Mouse (Mus musculus) forebrain, embryonic 15.5 days (tissue): ENCODE results near the gene Tmem235. TPM values are rescaled to one million over a fixed set of nuclear protein-coding genes. Genes with fewer than 3 reads are reported as not detected.
A peak's percentile ranks its signal among the peaks of the same experiment; 100 is the strongest.

Experiments used
- ATAC-seq: fragments of 200-750 bp; cut with Nextera tagmentation; replicated peaks from 2 replicates; pipeline ENCODE4 v1.8.0; 2017; ENCODE audit warnings: mild to moderate bottlenecking, moderate TSS enrichment, moderate library complexity
- H3K27ac ChIP-seq: fragments of 300-500 bp; sonication (generic); replicated peaks from 2 replicates; pipeline ENCODE4 v1.5.1; 2015; ENCODE audit warnings: mild to moderate bottlenecking, inconsistent platforms
- H3K27me3 ChIP-seq: fragments of 300-500 bp; sonication (generic); 2 replicates; pipeline ENCODE4 v1.6.1; 2015; ENCODE audit warnings: inconsistent platforms
- H3K36me3 ChIP-seq: fragments of 300-500 bp; sonication (generic); 2 replicates; pipeline ENCODE4 v1.6.1; 2015; ENCODE audit warnings: mild to moderate bottlenecking, inconsistent platforms
- H3K4me1 ChIP-seq: fragments of 300-500 bp; sonication (generic); 2 replicates; pipeline ENCODE4 v1.6.1; 2015; ENCODE audit warnings: inconsistent platforms
- H3K4me2 ChIP-seq: fragments of 300-500 bp; sonication (generic); replicated peaks from 2 replicates; pipeline ENCODE4 v1.6.1; 2015; ENCODE audit warnings: mild to moderate bottlenecking, inconsistent platforms
- H3K4me3 ChIP-seq: fragments of 300-500 bp; sonication (generic); 2 replicates; pipeline ENCODE4 v1.5.1; 2015; ENCODE audit warnings: mild to moderate bottlenecking, inconsistent platforms
- H3K9ac ChIP-seq: fragments of 300-500 bp; sonication (generic); replicated peaks from 2 replicates; pipeline ENCODE4 v1.6.1; 2015; ENCODE audit warnings: mild to moderate bottlenecking, inconsistent platforms
- H3K9me3 ChIP-seq: fragments of 300-500 bp; sonication (generic); 2 replicates; pipeline ENCODE4 v1.6.1; 2016; ENCODE audit warnings: inconsistent platforms
- WGBS: fragments of 180-500 bp; shearing (Covaris S2); methylation state at CpG from one replicate; pipeline ENCODE4 v1.1.7; 2015; ENCODE audit warnings: mixed read lengths; 5-methylcytosine and 5-hydroxymethylcytosine counted together
- polyA plus RNA-seq: library from polyadenylated mRNA; unstranded; fragments of >200 nt; fragmentation: Nextera tagmentation; extraction: Ambion mirVana; gene quantifications from 2 replicates; pipeline ENCODE4 v1.2.1, GENCODE M21; 2015

Tmem235 gene
- polyA plus RNA-seq, 1 experiment from 2014 or later: not detected

DNA sequence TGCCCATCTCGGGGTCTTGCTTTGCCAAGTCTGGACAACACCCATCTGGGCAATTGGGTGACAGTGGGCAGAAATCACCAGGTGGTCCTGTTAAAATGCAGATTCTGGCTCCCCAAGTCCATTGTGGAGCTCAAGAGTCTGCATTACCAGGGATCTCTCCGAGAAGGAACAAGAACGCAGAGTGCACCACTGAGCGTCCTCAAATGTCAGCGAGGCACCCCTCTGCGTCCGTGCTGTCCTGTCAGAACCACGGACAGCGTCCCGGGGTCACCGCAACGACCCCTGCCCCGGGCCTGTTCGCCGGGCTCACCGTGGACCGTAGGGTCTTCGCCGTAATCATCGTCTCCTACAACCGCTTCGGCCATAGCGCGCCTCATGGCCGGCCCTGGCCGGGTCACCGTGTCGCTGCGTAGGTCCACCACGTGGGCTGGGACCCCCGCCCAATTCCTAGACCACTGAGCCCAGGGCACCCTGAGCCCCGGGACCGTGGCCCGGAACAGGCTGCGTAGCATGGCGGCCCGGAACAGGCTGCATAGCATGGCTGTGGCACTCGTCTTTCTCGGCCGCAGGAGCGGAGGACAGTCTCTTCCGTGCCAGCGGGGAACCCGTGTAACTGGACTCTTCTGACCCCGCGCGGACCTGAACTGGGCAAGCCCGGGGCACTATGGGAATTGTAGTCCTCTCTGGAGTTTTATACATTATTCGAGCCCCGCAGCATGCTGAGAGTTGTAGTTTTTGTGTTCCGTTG lies 12.5 kb downstream of the Tmem235 start, which contains the start of gene Tha1:
TSS of gene Tha1 (minus strand) at position 621 of the 748 bp plus-strand sequence.
- Histone ChIP-seq H3K36me3 (no peaks in the 10 kb centered on the region), H3K4me2 (peak within 1 kb of the TSS; percentile 84), H3K4me1 (peaks cover 24% of the 10 kb centered on the region), H3K9me3 (no peaks in the 10 kb centered on the region), H3K27me3 (no peaks in the 10 kb centered on the region), H3K27ac (no peak within 1 kb of the TSS), H3K9ac (peak within 1 kb of the TSS; percentile 72), H3K4me3 (peak within 1 kb of the TSS; percentile 78)
- 1% methylated on average over 51 of the region's 51 CpGs for WGBS
- peak; percentile 75 for ATAC-seq

GRCm38 (mm10) chr11:117874419-117874818 lies 13.9 kb downstream of the Tmem235 start:
- Histone ChIP-seq H3K4me1 (peaks cover 36% of the 10 kb centered on the region), H3K27ac (no peak overlapping the region), H3K36me3 (no peaks in the 10 kb centered on the region), H3K9ac (no peak overlapping the region), H3K27me3 (no peaks in the 10 kb centered on the region), H3K9me3 (no peaks in the 10 kb centered on the region), H3K4me3 (no peak overlapping the region), H3K4me2 (no peak overlapping the region)
- ATAC-seq: no peak
- WGBS: 50% methylated on average over 4 of the region's 4 CpGs

DNA sequence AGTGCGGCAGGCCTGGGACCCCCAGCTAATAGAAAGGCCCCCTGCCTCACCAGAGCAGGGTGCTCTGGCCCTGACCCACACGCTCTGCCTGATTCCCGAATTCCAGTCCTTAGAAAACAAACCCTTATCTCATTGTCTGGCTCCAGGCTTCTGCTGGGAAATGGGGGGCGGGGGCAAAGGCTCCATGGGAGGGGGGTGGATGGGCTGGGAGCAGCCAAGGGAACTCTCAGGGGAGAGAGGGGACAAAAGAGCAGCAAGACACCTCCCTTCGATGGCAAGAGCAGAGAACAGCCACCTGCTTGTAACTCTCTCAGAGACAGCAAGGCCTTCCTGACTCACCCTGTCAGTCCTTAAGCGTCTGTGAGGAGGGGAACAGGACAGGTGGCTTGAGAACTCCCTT lies 15.1 kb downstream of the Tmem235 start:
- Histone ChIP-seq H3K27ac (no peak overlapping the region), H3K4me2 (no peak overlapping the region), H3K4me3 (no peak overlapping the region), H3K9me3 (no peaks in the 10 kb centered on the region), H3K9ac (no peak overlapping the region), H3K36me3 (no peaks in the 10 kb centered on the region), H3K27me3 (no peaks in the 10 kb centered on the region), H3K4me1 (peaks cover 33% of the 10 kb centered on the region)
- WGBS: 25% methylated on average over 6 of the region's 6 CpGs
- no peak for ATAC-seq

DNA sequence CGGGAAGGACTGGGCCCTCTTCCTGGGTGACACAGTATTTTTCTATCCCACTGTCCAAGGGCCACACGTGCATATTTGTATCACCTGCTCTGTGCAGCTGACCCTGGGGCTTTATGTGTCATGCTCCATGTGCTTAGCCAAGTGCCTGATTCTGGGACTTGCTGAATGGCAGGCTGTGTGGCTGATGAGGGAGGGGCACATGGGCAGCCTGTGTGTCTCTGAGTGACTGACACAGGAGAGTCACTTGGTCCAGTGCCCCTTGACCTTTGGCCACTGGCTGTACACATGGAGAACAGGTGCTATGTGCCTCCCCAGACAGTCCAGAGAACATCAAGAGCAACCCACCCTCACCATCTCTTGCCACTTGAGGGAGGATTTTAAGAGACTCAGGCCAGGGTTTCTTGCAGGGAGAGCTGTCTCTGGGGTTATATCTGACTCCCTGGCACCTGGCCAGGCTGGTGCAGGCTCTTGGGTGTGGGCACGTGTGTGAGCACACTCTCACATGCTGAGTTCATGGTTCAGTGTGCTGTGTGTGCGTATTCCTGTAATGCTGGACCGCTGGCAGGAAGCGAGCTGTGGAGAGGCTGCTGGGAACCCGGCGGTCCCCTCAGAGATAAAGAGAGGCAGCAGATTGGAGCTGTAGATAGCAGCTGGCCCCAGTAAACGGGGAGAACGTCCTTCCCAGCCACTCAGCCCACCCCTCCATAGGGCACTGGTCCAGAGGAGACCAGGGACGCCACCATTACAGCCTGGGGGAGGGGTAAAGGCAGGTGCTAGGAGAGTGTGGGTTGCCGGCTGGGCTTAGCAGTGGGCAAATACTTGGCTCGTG lies 17.6 kb downstream of the Tmem235 start:
- H3K27me3 ChIP-seq: 0 out of 2 replicates have a peak, but pooled peaks cover 3% of the 10 kb centered on the region
- H3K9ac ChIP-seq: no peak overlapping the region
- H3K4me3 ChIP-seq: no peak overlapping the region
- peak overlapping the region; percentile 42 for H3K27ac ChIP-seq
- no peaks in the 10 kb centered on the region for H3K36me3 ChIP-seq
- ATAC-seq: peak; percentile 56
- H3K9me3 ChIP-seq: no peaks in the 10 kb centered on the region
- H3K4me2 ChIP-seq: peak overlapping the region; percentile 12
- H3K4me1 ChIP-seq: peaks cover 27% of the 10 kb centered on the region
- WGBS: 22% methylated on average over 13 of the region's 13 CpGs

- no peaks in the 10 kb centered on the region for H3K36me3 ChIP-seq
- H3K27me3 ChIP-seq: 0 out of 2 replicates have a peak, but pooled peaks cover 3% of the 10 kb centered on the region
- no peaks in the 10 kb centered on the region for H3K9me3 ChIP-seq
- H3K4me2 ChIP-seq: peak overlapping the region; percentile 12; the same call in 1 of the 2 replicates
- peaks cover 21% of the 10 kb centered on the region for H3K4me1 ChIP-seq
- ATAC-seq: peak; percentile 44
- peak overlapping the region; percentile 42 for H3K27ac ChIP-seq
- WGBS: 9% methylated on average over 8 of the region's 8 CpGs
- H3K9ac ChIP-seq: no peak overlapping the region
- no peak overlapping the region for H3K4me3 ChIP-seq
These were observed 18.3 kb downstream of the Tmem235 start for GRCm38 (mm10) chr11:117878892-117879291.

GRCm38 (mm10) chr11:117879676-117880075 lies 19.1 kb downstream of the Tmem235 start:
- Histone ChIP-seq H3K9ac (no peak overlapping the region), H3K4me2 (no peak overlapping the region), H3K36me3 (no peaks in the 10 kb centered on the region), H3K4me1 (peaks cover 21% of the 10 kb centered on the region), H3K4me3 (no peak overlapping the region), H3K9me3 (no peaks in the 10 kb centered on the region), H3K27me3 (0 out of 2 replicates have a peak, but pooled peaks cover 3% of the 10 kb centered on the region), H3K27ac (no peak overlapping the region)
- no peak for ATAC-seq
- WGBS: 76% methylated on average over 6 of the region's 6 CpGs

DNA sequence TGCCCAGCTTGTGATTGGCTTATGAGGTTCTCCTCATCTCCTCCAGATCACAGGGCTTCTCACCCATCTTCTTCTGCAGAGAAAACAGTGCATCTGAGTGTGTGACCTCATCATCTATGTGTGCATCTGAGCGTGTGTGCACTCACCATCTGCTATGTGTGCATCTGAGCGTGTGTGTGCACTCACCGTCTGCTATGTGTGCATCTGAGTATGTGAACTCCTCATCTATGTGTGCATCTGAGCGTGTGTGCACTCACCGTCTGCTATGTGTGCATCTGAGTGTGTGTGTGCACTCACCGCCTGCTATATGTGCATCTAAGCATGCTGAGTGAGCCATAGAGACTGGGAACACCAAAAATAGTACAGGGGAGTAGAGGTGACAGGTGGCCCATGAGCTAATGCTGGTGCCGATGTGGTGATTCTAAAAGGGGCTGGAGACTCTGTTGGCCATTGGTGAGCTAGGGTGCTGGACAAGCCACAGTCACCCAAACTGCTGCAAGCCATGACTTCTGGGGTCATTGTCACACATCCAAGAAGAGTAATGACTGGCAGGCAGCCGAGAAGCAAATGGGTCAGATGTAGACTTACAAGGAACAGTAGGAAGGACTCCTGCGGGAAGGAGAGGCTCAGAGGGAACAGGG lies 19.9 kb downstream of the Tmem235 start:
- Histone ChIP-seq H3K4me1 (peaks cover 21% of the 10 kb centered on the region), H3K4me2 (no peak overlapping the region), H3K27ac (no peak overlapping the region), H3K4me3 (no peak overlapping the region), H3K36me3 (no peaks in the 10 kb centered on the region), H3K9ac (no peak overlapping the region), H3K27me3 (0 out of 2 replicates have a peak, but pooled peaks cover 3% of the 10 kb centered on the region), H3K9me3 (no peaks in the 10 kb centered on the region)
- no peak for ATAC-seq
- 89% methylated on average over 9 of the region's 9 CpGs for WGBS

DNA sequence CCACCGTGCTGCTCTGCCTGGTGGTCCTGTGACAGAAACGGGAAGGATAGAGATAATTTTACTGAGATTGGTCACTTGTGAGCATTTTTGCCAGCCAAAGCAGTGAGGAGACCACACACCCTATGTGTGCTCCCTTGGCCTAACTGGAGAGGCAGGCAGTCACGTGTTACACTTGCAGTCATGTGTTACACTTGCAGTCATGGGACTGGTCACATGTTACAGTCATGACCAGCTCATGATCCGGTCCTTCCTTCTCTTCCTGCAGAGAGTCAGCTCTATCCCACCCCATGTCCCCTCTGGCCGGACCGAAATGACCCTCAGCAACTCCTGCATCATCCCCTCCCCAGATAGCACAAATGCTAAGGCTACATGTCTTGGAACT lies 20.4 kb downstream of the Tmem235 start:
- Histone ChIP-seq H3K36me3 (no peaks in the 10 kb centered on the region), H3K27me3 (peaks cover 6% of the 10 kb centered on the region; the same call in 1 of the 2 replicates), H3K4me1 (peaks cover 21% of the 10 kb centered on the region), H3K4me2 (no peak overlapping the region), H3K4me3 (no peak overlapping the region), H3K9me3 (no peaks in the 10 kb centered on the region), H3K9ac (no peak overlapping the region), H3K27ac (no peak overlapping the region)
- no peak for ATAC-seq
- WGBS: 83% methylated on average over 6 of the region's 6 CpGs

DNA sequence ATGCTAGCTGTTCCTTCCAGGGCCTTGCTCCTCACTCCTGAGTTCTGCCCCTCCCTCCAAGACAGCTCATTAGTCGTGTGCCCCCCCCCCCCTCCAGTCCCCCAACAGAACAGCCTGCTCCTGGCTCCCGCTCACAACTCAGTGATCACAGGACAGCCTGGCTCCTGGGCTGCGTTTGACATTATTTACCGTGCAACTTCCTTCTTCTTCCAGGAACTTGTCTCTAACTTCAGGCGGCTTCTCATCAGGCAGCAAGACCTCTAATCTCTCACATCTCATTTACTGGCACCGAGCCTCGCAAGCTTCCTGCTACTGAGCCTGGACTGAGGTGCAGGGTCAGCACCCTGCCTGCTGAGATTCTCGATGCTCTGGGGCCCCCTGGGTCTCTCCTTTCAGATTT lies 21.2 kb downstream of the Tmem235 start:
- ATAC-seq: no peak
- no peak overlapping the region for H3K4me3 ChIP-seq
- no peak overlapping the region for H3K4me2 ChIP-seq
- 12% methylated on average over 8 of the region's 8 CpGs for WGBS
- H3K36me3 ChIP-seq: no peaks in the 10 kb centered on the region
- H3K9me3 ChIP-seq: no peaks in the 10 kb centered on the region
- no peak overlapping the region for H3K27ac ChIP-seq
- no peak overlapping the region for H3K9ac ChIP-seq
- peaks cover 8% of the 10 kb centered on the region; the same call in 1 of the 2 replicates for H3K27me3 ChIP-seq
- H3K4me1 ChIP-seq: peaks cover 21% of the 10 kb centered on the region

DNA sequence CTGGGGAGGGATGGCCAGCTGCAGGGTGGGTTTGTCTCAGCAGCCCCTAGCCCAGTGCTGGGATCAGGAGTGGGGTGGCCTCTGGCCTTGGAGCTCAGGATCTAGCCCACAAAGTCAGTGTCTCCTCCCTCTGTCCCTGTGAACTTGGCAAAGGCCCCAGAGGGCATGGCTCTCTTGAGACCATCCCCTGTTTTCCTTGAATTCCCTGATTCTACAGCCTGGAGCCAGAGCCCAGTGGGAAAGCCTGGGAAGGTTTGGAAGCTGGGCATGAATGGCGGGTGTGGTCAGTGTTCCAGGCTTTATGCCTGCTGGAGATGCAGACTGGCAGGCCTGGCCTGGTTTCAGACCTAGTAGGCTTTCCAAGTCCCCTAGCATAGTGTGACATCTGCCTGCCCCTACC lies 21.7 kb downstream of the Tmem235 start:
- no peaks in the 10 kb centered on the region for H3K36me3 ChIP-seq
- no peaks in the 10 kb centered on the region for H3K9me3 ChIP-seq
- H3K27me3 ChIP-seq: peaks cover 8% of the 10 kb centered on the region; the same call in 1 of the 2 replicates
- H3K9ac ChIP-seq: no peak overlapping the region
- no peak overlapping the region for H3K4me2 ChIP-seq
- H3K27ac ChIP-seq: no peak overlapping the region
- peaks cover 21% of the 10 kb centered on the region for H3K4me1 ChIP-seq
- WGBS: 76% methylated on average over 1 of the region's 1 CpGs
- ATAC-seq: no peak
- H3K4me3 ChIP-seq: no peak overlapping the region

DNA sequence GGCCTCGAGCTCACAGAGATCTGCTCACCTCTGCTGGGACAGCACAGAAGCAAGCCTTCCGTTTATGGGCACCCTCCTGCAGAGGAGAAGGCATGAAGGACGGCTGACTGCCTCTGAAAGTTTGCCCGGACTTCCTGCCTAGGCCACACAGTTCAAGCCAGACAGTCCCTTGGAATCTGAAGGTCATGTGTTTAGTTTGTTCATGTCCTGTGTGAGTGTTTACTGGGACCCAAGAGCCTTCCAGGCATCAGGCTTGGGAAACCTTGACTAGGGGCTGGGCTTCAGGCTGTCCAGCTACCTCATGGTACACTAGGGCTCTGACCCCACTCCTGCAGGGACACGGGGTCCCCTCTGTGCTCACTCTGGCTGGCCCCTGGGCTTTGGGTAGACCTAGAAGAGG lies 25.4 kb downstream of the Tmem235 start:
- Histone ChIP-seq H3K36me3 (no peaks in the 10 kb centered on the region), H3K4me1 (peaks cover 34% of the 10 kb centered on the region), H3K4me2 (no peak overlapping the region), H3K9ac (no peak overlapping the region), H3K9me3 (no peaks in the 10 kb centered on the region), H3K27me3 (peaks cover 34% of the 10 kb centered on the region; the same call in 1 of the 2 replicates), H3K27ac (no peak overlapping the region), H3K4me3 (no peak overlapping the region)
- WGBS: 70% methylated on average over 5 of the region's 5 CpGs
- no peak for ATAC-seq
